Mouse (Mus musculus) liver, adult 2 months (tissue): Measurements from ENCODE around the gene Mfap3. TPM values are rescaled to one million over a fixed set of nuclear protein-coding genes. Genes with fewer than 3 reads are reported as not detected.

ENCODE experiments used
- DNase-seq: peaks from one replicate; pipeline ENCODE4 v3.0.0-alpha.2; 2011; ENCODE audit warnings: low read depth, low spot score; ENCODE audit errors: extremely low read depth
- H3K27ac ChIP-seq: fragments of 200-500 bp; replicated peaks from 2 replicates; pipeline ENCODE4 v1.5.1; 2012; ENCODE audit warnings: low read depth, mild to moderate bottlenecking, control low read depth, inconsistent platforms, low read length; ENCODE audit not compliant: insufficient read depth
- H3K27me3 ChIP-seq: fragments of 200-500 bp; 2 replicates; pipeline ENCODE4 v1.6.1; 2012; ENCODE audit warnings: mild to moderate bottlenecking, moderate library complexity, low read length, inconsistent platforms; ENCODE audit not compliant: control insufficient read depth, insufficient read depth
- H3K36me3 ChIP-seq: fragments of 200-500 bp; 2 replicates; pipeline ENCODE4 v1.6.1; 2012; ENCODE audit warnings: low read length, inconsistent platforms; ENCODE audit not compliant: control insufficient read depth, insufficient read depth
- H3K4me1 ChIP-seq: fragments of 200-500 bp; 2 replicates; pipeline ENCODE4 v1.6.1; 2011; ENCODE audit warnings: low read length; ENCODE audit not compliant: control insufficient read depth, insufficient read depth
- H3K4me3 ChIP-seq: fragments of 200-500 bp; 2 replicates; pipeline ENCODE4 v1.5.1; 2011; ENCODE audit warnings: low read depth, mild to moderate bottlenecking, control low read depth, low read length, moderate library complexity; ENCODE audit not compliant: insufficient read depth
- H3K79me2 ChIP-seq: fragments of 200-500 bp; 2 replicates; pipeline ENCODE4 v1.6.1; 2012; ENCODE audit warnings: inconsistent platforms, mild to moderate bottlenecking, low read length, moderate library complexity; ENCODE audit not compliant: control insufficient read depth, insufficient read depth
- H3K9ac ChIP-seq: fragments of 200-500 bp; 2 replicates; pipeline ENCODE4 v1.6.1; 2012; ENCODE audit warnings: low read depth, mild to moderate bottlenecking, control low read depth, inconsistent platforms, low read length
- CTCF ChIP-seq: fragments of 200-500 bp; IDR thresholded peaks from 2 replicates; pipeline ENCODE4 v1.5.1; 2011; ENCODE audit warnings: low read depth, low read length, control low read depth
- POLR2A ChIP-seq: fragments of 200-500 bp; IDR thresholded peaks from 2 replicates; pipeline ENCODE4 v1.6.1; 2011; ENCODE audit warnings: low read length, control low read depth; ENCODE audit not compliant: insufficient read depth; ENCODE audit errors: extremely low read depth
- WGBS: fragments of 180-500 bp; shearing (Covaris S2); methylation state at CpG from one replicate; pipeline ENCODE4 v1.1.7; 2018; 5-methylcytosine and 5-hydroxymethylcytosine counted together
- polyA plus RNA-seq: library from polyadenylated mRNA; depleted of rRNA; stranded (reverse); fragments of >200 nt; gene quantifications from 2 replicates; pipeline ENCODE4 v1.2.3, GENCODE M21; 2012; rRNA removed
- total RNA-seq: library from RNA; depleted of rRNA; stranded (reverse); fragments of >200 nt; gene quantifications from 2 replicates; pipeline ENCODE4 v1.2.3, GENCODE M21; 2014; rRNA removed

The Mfap3 gene
- total and polyA plus RNA-seq, 2 experiments: 5.1 to 6.7 TPM

- no peaks in the 10 kb centered on the region for H3K27me3 ChIP-seq
- H3K79me2 ChIP-seq: no peaks in the 10 kb centered on the region
- no peak overlapping the region for H3K4me3 ChIP-seq
- no peaks in the 10 kb centered on the region for H3K36me3 ChIP-seq
- H3K27ac ChIP-seq: no peak overlapping the region
- H3K4me1 ChIP-seq: no peaks in the 10 kb centered on the region
- TF ChIP-seq CTCF (no peak), POLR2A (no peak)
- 53% methylated on average over 10 of the region's 10 CpGs for WGBS
- H3K9ac ChIP-seq: no peak overlapping the region
- DNase-seq: no peak
Measured at GRCm38 (mm10) chr11:57582818-57583635, 64.6 kb downstream of the Mfap3 start.

Other genes starting within 250 kb of the Mfap3 start
- gene Fam114a2, start within 50 bp of the Mfap3 start, total RNA-seq: 27.4 and 29.8 TPM in 2 replicates
- gene Fam114a2, start within 50 bp of the Mfap3 start, polyA plus RNA-seq: 14.4 and 20.1 TPM in 2 replicates
- gene Galnt10, start 126.8 kb downstream of the Mfap3 start, total RNA-seq: 2.5 and 3.9 TPM in 2 replicates
- 3.2 and 3.9 TPM in 2 replicates for gene Galnt10, start 126.8 kb downstream of the Mfap3 start, polyA plus RNA-seq